Mouse (Mus musculus): ENCODE measurements around the gene Zfp683. TPM values are rescaled to one million over a fixed set of nuclear protein-coding genes. Genes with fewer than 3 reads are reported as not detected.

The Zfp683 gene
- polyA plus RNA-seq, 1 experiment from 2014 or later = not detected

GRCm38 (mm10) chr4:134058166-134058715, 4.6 kb downstream of the Zfp683 start:
- ATAC-seq (ENCODE audit: extremely low read depth, insufficient number of reproducible peaks, low FRiP score, low TSS enrichment) = no peak
- Histone ChIP-seq H3K9me3 (no peaks in the 10 kb centered on the region), H3K27me3 (replicated peaks) (peaks cover 61% of the 10 kb centered on the region), H3K36me3 (no peaks in the 10 kb centered on the region), H3K4me3 (peak overlapping the region; percentile 20), H3K9ac (no peak overlapping the region), H3K27ac (replicated peaks) (no peak overlapping the region), H3K4me2 (peak overlapping the region; percentile 53), H3K4me1 (peaks cover 4% of the 10 kb centered on the region; the same call in 1 of the 2 replicates)
- 24% methylated on average over 14 of the region's 14 CpGs for WGBS

GRCm38 (mm10) chr4:134058908-134059307, 5.3 kb downstream of the Zfp683 start:
- no peak for ATAC-seq (ENCODE audit: extremely low read depth, insufficient number of reproducible peaks, low FRiP score, low TSS enrichment)
- H3K4me2 ChIP-seq = no peak overlapping the region; the same call in 1 of the 2 replicates
- no peak overlapping the region for H3K9ac ChIP-seq
- H3K9me3 ChIP-seq = no peaks in the 10 kb centered on the region
- H3K4me3 ChIP-seq = 0 out of 2 replicates have a peak overlapping the region, but pooled peaks have one; percentile 20
- WGBS = 62% methylated on average over 6 of the region's 6 CpGs
- H3K27me3 ChIP-seq (replicated peaks) = peaks cover 64% of the 10 kb centered on the region
- peaks cover 4% of the 10 kb centered on the region; the same call in 1 of the 2 replicates for H3K4me1 ChIP-seq
- no peaks in the 10 kb centered on the region for H3K36me3 ChIP-seq
- H3K27ac ChIP-seq (replicated peaks) = no peak overlapping the region

- WGBS = 34% methylated on average over 28 of the region's 28 CpGs
- no peak within 1 kb of the TSS for H3K27ac ChIP-seq (replicated peaks)
- no peaks in the 10 kb centered on the region for H3K9me3 ChIP-seq
- no peak within 1 kb of the TSS for H3K9ac ChIP-seq
- no peaks in the 10 kb centered on the region for H3K36me3 ChIP-seq
- no peak within 1 kb of the TSS for H3K4me2 ChIP-seq
- peaks cover 5% of the 10 kb centered on the region; the same call in 1 of the 2 replicates for H3K4me1 ChIP-seq
- no peak within 1 kb of the TSS for H3K4me3 ChIP-seq
- ATAC-seq (ENCODE audit: extremely low read depth, insufficient number of reproducible peaks, low FRiP score, low TSS enrichment) = no peak
- peaks cover 70% of the 10 kb centered on the region for H3K27me3 ChIP-seq (replicated peaks)
Observed at GRCm38 (mm10) chr4:134060135-134060865, 6.7 kb downstream of the Zfp683 start, which contains the start of gene Crybg2. Gene Crybg2, plus strand, starts transcription at chr4:134060815.

- no peak for ATAC-seq (ENCODE audit: extremely low read depth, insufficient number of reproducible peaks, low FRiP score, low TSS enrichment)
- WGBS = 55% methylated on average over 18 of the region's 18 CpGs
- Histone ChIP-seq H3K4me2 (no peak overlapping the region), H3K27ac (replicated peaks) (no peak overlapping the region), H3K36me3 (no peaks in the 10 kb centered on the region), H3K4me1 (peaks cover 8% of the 10 kb centered on the region; the same call in 1 of the 2 replicates), H3K9ac (no peak overlapping the region), H3K4me3 (no peak overlapping the region), H3K27me3 (replicated peaks) (peaks cover 72% of the 10 kb centered on the region), H3K9me3 (no peaks in the 10 kb centered on the region)
Observed at GRCm38 (mm10) chr4:134061166-134061830, 7.7 kb downstream of the Zfp683 start.

- Histone ChIP-seq H3K36me3 (no peaks in the 10 kb centered on the region), H3K9me3 (no peaks in the 10 kb centered on the region), H3K9ac (no peak overlapping the region), H3K27ac (replicated peaks) (no peak overlapping the region), H3K4me2 (no peak overlapping the region), H3K4me1 (peaks cover 8% of the 10 kb centered on the region; the same call in 1 of the 2 replicates), H3K27me3 (replicated peaks) (peaks cover 79% of the 10 kb centered on the region), H3K4me3 (no peak overlapping the region)
- 40% methylated on average over 8 of the region's 8 CpGs for WGBS
- ATAC-seq (ENCODE audit: extremely low read depth, insufficient number of reproducible peaks, low FRiP score, low TSS enrichment) = no peak
Observed at GRCm38 (mm10) chr4:134061944-134062446, 8.4 kb downstream of the Zfp683 start.

GRCm38 (mm10) chr4:134062561-134062960, 8.9 kb downstream of the Zfp683 start:
- H3K4me1 ChIP-seq = peaks cover 8% of the 10 kb centered on the region; the same call in 1 of the 2 replicates
- ATAC-seq (ENCODE audit: extremely low read depth, insufficient number of reproducible peaks, low FRiP score, low TSS enrichment) = no peak
- H3K9me3 ChIP-seq = no peaks in the 10 kb centered on the region
- no peak overlapping the region for H3K9ac ChIP-seq
- WGBS = 60% methylated on average over 8 of the region's 8 CpGs
- H3K4me3 ChIP-seq = no peak overlapping the region
- no peak overlapping the region for H3K27ac ChIP-seq (replicated peaks)
- no peak overlapping the region for H3K4me2 ChIP-seq
- no peaks in the 10 kb centered on the region for H3K36me3 ChIP-seq
- H3K27me3 ChIP-seq (replicated peaks) = peaks cover 85% of the 10 kb centered on the region

GRCm38 (mm10) chr4:134065431-134066004, 11.9 kb downstream of the Zfp683 start:
- Histone ChIP-seq H3K9ac (no peak overlapping the region), H3K27me3 (replicated peaks) (peaks cover 63% of the 10 kb centered on the region), H3K4me1 (peaks cover 4% of the 10 kb centered on the region; the same call in 1 of the 2 replicates), H3K4me3 (0 out of 2 replicates have a peak overlapping the region, but pooled peaks have one; percentile 4), H3K9me3 (no peaks in the 10 kb centered on the region), H3K27ac (replicated peaks) (no peak overlapping the region), H3K36me3 (no peaks in the 10 kb centered on the region), H3K4me2 (peak overlapping the region; percentile 13; the same call in 1 of the 2 replicates)
- no peak for ATAC-seq (ENCODE audit: extremely low read depth, insufficient number of reproducible peaks, low FRiP score, low TSS enrichment)
- 23% methylated on average over 23 of the region's 23 CpGs for WGBS

GRCm38 (mm10) chr4:134067383-134067782, 13.7 kb downstream of the Zfp683 start:
- no peak overlapping the region for H3K4me3 ChIP-seq

GRCm38 (mm10) chr4:134067833-134068544, 14.4 kb downstream of the Zfp683 start:
- Histone ChIP-seq H3K4me2 (no peak overlapping the region), H3K4me3 (no peak overlapping the region), H3K4me1 (peaks cover 4% of the 10 kb centered on the region; the same call in 1 of the 2 replicates), H3K27ac (replicated peaks) (no peak overlapping the region), H3K36me3 (no peaks in the 10 kb centered on the region), H3K9me3 (no peaks in the 10 kb centered on the region), H3K27me3 (replicated peaks) (peaks cover 44% of the 10 kb centered on the region), H3K9ac (no peak overlapping the region)
- no peak for ATAC-seq (ENCODE audit: extremely low read depth, insufficient number of reproducible peaks, low FRiP score, low TSS enrichment)
- 73% methylated on average over 7 of the region's 7 CpGs for WGBS

More at GRCm38 (mm10) chr4:134067383-134067782, 13.7 kb downstream of the Zfp683 start:
- peaks cover 4% of the 10 kb centered on the region; the same call in 1 of the 2 replicates for H3K4me1 ChIP-seq
- no peak overlapping the region for H3K27ac ChIP-seq (replicated peaks)
- H3K4me2 ChIP-seq = no peak overlapping the region
- H3K9me3 ChIP-seq = no peaks in the 10 kb centered on the region
- WGBS = 87% methylated on average over 8 of the region's 8 CpGs
- no peaks in the 10 kb centered on the region for H3K36me3 ChIP-seq
- no peak overlapping the region for H3K9ac ChIP-seq
- ATAC-seq (ENCODE audit: extremely low read depth, insufficient number of reproducible peaks, low FRiP score, low TSS enrichment) = no peak
- peaks cover 45% of the 10 kb centered on the region for H3K27me3 ChIP-seq (replicated peaks)

GRCm38 (mm10) chr4:134068793-134069580, 15.3 kb downstream of the Zfp683 start:
- Histone ChIP-seq H3K9ac (no peak overlapping the region), H3K27me3 (replicated peaks) (peaks cover 40% of the 10 kb centered on the region), H3K4me1 (peaks cover 4% of the 10 kb centered on the region; the same call in 1 of the 2 replicates), H3K4me2 (no peak overlapping the region), H3K4me3 (no peak overlapping the region), H3K9me3 (no peaks in the 10 kb centered on the region), H3K27ac (replicated peaks) (no peak overlapping the region), H3K36me3 (no peaks in the 10 kb centered on the region)
- no peak for ATAC-seq (ENCODE audit: extremely low read depth, insufficient number of reproducible peaks, low FRiP score, low TSS enrichment)
- WGBS = 82% methylated on average over 4 of the region's 4 CpGs

All from heart, embryonic 13.5 days (tissue).